Mouse (Mus musculus) lung, postnatal 10 days (tissue): ENCODE data around the gene Rps15.
A peak's percentile ranks its signal among the peaks of the same experiment; 100 is the strongest.

ENCODE experiments used
- DNase-seq: peaks from one replicate; pipeline ENCODE4 v3.0.0; 2021

Rps15 gene

DNA sequence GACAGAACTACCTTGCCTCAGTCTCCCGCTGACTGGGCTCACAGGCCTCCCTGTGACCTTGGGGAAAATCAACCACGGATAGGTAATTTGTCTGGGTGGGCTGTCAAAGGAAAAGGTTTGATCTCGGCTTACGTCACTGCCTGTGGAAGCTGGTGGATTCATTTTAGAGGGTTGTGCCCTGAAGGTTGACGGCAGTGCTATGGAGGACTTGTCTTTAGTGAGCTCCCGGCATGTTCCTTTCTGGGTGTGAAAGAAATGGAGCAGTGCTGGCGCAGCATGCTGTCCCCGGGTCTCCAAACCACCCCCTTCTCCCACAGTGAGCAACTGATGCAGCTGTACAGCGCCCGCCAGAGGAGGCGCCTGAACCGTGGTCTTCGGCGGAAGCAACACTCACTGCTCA, 1.1 kb downstream of the Rps15 start:
- no peak for DNase-seq

- no peak for DNase-seq
Observed at GRCm38 (mm10) chr10:80294311-80294710, 2.1 kb downstream of the Rps15 start.

DNA sequence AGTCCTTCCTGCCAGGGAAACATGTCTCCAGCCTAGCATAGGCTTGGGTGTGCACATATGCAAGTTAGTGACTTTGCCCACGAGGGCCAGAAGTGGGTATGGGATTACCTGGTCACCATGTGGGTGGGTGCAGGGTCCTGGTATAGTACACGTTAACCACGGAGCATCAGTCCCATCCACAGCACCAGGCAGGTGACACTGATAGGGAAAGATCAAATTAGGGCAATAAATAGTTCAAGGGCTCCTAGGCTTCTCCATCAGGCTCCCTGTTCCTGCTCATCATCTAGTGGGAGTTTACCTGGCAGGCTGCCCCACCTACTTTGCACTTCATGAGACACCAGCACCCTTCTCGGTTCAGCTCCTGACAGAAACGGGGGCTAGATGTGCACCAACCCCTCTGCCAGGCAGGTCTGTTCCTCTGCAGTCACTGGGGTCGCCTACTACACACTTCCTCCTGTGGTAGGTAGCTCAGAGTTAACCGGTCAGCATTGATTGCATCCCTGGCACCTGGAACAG, 2.6 kb downstream of the Rps15 start:
- no peak for DNase-seq

- DNase-seq: peak; percentile 80
Observed at GRCm38 (mm10) chr10:80295618-80296425, 3.6 kb downstream of the Rps15 start, which contains the start of gene Apc2. Gene Apc2, plus strand, starts transcription at chr10:80295977.

DNA sequence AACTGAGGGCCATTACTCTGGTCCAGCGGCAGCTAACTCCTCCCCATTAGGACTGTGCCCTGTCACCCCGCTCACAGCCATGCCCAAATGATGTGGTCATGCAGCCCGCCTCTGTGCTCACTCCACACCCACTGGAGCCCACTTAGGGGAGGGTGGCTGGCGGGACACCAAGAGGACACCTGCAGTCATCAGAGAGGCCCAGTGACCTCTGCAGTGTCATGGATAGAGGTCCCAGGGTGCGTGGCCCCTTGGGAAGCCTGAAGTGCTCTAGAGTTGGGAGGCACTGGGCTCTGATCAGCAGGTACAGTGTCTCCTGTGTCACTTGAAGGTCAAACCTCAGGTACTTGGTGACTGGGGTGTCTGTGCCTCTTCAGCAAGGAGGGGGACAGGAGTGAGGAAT, 4.6 kb downstream of the Rps15 start:
- DNase-seq: no peak

GRCm38 (mm10) chr10:80297526-80298133, 5.4 kb downstream of the Rps15 start:
- no peak for DNase-seq

- DNase-seq: peak; percentile 67
Observed at GRCm38 (mm10) chr10:80298571-80299281, 6.5 kb downstream of the Rps15 start.

GRCm38 (mm10) chr10:80299301-80299700, 7.0 kb downstream of the Rps15 start:
- DNase-seq: no peak

GRCm38 (mm10) chr10:80299824-80300223, 7.6 kb downstream of the Rps15 start:
- no peak for DNase-seq

DNA sequence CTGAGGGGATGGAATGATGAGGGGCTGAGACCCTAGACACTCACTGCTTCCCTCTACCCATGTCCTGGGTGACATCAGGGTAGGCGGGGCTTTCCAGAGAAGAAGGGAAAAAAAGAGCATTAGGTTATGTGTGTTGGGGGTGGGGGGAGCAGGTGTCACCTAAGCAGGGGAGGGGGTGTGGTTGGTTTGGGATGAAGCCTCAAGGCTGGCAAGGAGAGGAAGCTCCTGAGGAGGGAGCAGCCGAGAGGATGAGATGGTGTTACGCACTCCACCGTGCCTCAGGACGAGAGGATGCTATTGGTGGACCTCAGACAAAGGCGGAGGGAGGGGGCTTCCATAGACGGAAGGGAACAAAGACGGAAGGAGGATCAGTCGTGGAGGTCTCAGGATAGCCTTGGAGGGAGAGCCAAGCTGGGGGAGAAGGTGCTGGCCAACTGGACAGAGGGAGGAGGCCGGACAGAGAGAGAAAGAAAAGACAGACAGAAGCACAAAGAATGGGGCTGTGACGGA, 8.5 kb downstream of the Rps15 start:
- DNase-seq: no peak

- no peak for DNase-seq
Observed at GRCm38 (mm10) chr10:80301256-80302081, 9.2 kb downstream of the Rps15 start.

DNA sequence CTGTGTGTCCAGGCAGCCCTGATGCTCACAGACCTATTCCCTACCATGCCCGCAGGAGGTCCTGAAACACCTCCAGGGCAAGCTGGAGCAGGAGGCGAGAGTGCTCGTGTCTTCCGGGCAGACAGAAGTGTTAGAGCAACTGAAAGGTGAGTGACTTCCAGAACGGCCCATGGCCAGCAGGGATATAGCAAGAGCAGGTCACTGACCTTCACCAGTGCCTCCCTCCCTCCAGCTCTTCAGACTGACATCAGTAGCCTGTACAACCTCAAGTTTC, 9.8 kb downstream of the Rps15 start:
- no peak for DNase-seq

- DNase-seq: peak; percentile 93
Observed at GRCm38 (mm10) chr10:80302471-80302881, 10.2 kb downstream of the Rps15 start.

DNA sequence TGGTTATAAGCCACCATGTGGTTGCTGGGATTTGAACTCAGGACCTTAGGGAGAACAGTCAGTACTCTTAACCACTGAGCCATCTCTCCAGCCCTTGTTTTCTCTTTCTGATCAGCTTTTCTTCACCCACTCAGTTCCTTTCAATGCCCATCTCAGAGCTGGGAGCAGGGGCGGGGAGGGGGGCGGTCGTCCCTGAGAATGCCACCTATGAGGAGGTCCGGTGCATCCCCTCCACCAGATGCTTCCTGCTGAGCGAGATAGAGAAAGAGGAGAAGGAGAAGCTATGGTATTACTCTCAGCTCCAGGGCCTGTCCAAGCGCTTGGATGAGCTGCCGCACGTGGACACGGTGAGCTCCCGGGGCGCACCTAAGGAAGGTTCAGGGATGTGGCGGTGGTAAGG, 12.2 kb downstream of the Rps15 start:
- no peak for DNase-seq

DNA sequence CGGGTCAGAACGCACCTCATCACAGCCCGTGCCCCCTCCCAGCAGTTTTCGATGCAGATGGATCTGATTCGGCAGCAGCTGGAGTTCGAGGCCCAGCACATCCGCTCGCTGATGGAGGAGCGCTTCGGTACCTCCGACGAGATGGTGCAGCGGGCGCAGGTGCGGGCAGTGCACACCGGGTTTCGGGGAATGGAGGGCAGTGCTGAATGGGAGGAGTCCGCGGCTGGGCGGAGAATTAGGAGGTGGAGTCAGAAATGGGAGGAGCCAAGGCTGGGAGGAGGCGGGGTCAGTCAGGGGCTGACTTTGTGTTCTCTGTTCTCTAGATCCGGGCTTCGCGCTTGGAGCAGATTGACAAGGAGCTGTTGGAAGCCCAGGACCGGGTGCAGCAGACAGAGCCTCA, 12.6 kb downstream of the Rps15 start:
- peak; percentile 56 for DNase-seq

DNA sequence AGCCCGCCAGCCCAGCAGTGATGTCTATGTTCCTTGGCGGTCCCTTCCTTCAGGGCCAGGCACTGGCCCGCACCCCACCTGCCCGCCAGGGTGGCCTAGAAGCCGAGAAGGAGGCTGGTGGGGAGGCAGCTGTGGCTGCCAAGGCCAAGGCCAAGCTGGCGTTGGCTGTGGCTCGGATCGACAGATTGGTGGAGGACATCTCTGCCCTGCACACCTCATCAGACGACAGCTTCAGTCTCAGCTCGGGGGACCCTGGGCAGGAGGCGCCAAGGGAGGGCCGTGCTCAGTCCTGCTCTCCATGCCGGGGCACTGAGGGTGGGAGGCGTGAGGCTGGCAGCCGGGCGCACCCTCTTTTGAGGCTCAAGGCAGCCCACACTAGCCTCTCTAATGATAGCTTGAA, 19.3 kb downstream of the Rps15 start:
- no peak for DNase-seq

DNA sequence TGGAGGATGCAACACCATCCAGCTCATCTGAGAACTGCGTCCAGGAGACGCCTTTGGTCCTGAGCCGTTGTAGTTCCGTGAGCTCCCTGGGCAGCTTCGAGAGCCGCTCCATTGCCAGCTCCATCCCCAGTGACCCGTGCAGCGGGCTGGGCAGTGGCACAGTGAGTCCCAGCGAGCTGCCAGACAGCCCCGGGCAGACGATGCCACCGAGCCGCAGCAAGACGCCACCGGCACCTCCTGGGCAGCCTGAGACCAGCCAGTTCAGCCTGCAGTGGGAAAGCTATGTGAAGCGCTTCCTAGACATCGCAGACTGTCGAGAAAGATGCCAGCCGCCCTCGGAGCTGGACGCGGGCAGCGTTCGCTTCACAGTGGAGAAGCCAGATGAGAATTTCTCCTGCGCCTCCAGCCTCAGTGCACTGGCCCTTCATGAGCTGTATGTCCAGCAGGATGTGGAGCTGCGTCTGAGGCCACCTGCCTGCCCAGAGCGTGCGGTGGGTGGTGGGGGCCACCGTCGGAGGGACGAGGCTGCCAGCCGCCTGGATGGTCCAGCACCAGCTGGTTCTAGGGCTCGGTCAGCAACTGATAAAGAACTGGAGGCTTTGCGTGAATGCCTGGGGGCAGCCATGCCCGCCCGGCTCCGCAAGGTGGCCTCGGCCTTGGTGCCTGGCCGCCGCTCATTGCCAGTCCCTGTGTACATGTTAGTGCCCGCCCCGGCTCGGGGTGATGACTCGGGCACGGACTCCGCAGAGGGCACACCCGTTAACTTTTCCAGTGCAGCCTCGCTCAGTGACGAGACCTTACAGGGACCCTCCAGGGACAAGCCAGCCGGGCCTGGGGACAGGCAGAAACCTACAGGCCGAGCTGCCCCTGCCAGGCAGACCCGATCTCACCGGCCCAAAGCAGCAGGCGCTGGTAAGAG, 20.6 kb downstream of the Rps15 start:
- no peak for DNase-seq

GRCm38 (mm10) chr10:80313627-80314201, 21.5 kb downstream of the Rps15 start:
- no peak for DNase-seq

DNA sequence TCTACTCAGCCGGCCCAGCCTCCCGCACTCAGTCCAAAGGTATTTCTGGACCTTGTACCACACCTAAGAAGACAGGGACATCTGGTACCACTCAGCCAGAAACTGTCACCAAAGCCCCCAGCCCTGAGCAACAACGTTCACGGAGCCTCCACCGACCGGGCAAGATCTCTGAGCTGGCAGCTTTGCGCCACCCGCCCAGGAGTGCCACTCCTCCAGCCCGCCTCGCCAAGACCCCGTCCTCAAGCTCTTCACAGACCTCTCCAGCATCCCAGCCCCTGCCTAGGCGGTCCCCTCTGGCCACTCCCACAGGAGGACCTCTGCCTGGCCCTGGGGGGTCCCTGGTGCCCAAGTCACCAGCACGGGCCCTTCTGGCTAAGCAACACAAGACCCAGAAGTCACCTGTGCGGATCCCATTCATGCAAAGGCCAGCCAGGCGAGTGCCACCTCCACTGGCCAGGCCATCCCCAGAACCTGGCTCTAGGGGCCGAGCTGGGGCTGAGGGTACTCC, 22.3 kb downstream of the Rps15 start:
- DNase-seq: no peak

GRCm38 (mm10) chr10:80315315-80315714, 23.1 kb downstream of the Rps15 start:
- DNase-seq: no peak

DNA sequence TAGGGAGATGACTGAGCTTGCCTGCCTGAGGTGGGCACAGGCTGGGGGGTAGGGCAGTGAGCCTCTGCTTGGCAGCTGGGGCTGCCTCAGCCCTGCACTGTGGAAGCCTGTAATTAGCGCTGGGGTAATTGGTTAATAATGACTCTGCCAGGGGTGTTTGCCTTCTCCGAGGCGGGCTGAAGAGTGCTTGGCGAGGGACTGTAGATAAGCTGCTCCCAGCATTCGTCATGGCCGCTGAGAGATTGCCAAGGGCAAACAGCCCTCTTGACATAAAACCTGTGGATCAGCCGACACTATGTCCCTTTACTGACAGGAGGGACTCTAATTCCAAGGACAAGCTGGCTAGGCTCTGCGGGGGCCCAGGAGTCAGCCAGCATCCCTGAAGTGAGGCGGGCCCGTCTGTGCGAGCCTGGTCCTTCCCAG, 24.1 kb downstream of the Rps15 start:
- no peak for DNase-seq
